Mouse (Mus musculus) splenic B cell, adult 2 months (primary cell): Measurements from ENCODE around the gene Aspscr1.

ENCODE experiments used
- DNase-seq: peaks from one replicate; pipeline ENCODE4 v3.0.0-alpha.2; 2011; ENCODE audit warnings: low read depth, low spot score
- H3K27me3 ChIP-seq: 2 replicates; pipeline ENCODE4 v1.6.1; 2012; ENCODE audit warnings: mild to moderate bottlenecking, low read length, moderate library complexity, mixed read lengths; ENCODE audit not compliant: control insufficient read depth, poor library complexity, insufficient read depth, severe bottlenecking
- H3K36me3 ChIP-seq: 2 replicates; pipeline ENCODE4 v1.6.1; 2012; ENCODE audit warnings: mild to moderate bottlenecking, low read length, moderate library complexity, mixed read lengths; ENCODE audit not compliant: control insufficient read depth, poor library complexity, insufficient read depth, severe bottlenecking

Gene Aspscr1

GRCm38 (mm10) chr11:120751606-120752005, 78.8 kb downstream of the Aspscr1 start:
- Histone ChIP-seq H3K27me3 (no peaks in the 10 kb centered on the region), H3K36me3 (no peaks in the 10 kb centered on the region)
- DNase-seq, result no peak
